Mouse (Mus musculus) cerebellum, adult 2 months (tissue): Measurements from ENCODE around the gene Asl.

Experiments
- CTCF ChIP-seq: fragments of 200-500 bp; IDR thresholded peaks from 2 replicates; pipeline ENCODE4 v1.5.1; 2011; ENCODE audit warnings: low read depth, mild to moderate bottlenecking, control low read depth, low read length, moderate library complexity, borderline replicate concordance; ENCODE audit not compliant: insufficient read depth
- POLR2A ChIP-seq: fragments of 200-500 bp; IDR thresholded peaks from 2 replicates; pipeline ENCODE4 v1.6.1; 2011; ENCODE audit warnings: low read length, control low read depth, borderline replicate concordance; ENCODE audit not compliant: insufficient read depth

DNA sequence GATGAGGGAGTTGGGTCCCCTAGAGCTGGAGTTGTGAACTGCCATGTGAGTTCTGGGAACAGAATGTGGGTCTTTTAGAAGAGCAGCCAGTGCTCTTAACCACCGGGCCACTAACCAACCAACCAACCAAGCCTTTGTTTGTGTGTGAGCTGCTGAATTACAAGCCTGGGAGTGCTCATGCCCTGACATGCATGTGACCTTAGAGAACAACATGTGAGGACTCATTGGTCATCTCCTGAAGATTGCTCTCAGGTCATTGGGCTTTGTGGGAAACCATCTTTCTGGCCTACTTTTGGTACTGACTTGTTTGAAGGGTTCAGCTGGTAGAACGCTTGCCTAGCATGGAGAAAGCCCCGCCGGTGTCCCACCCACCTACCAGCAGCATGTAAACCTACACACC is 19.3 kb downstream of the Asl start:
- TF ChIP-seq CTCF (no peak), POLR2A (no peak)
